Mouse (Mus musculus): ENCODE data around the gene Pard3.

The Pard3 gene

DNA sequence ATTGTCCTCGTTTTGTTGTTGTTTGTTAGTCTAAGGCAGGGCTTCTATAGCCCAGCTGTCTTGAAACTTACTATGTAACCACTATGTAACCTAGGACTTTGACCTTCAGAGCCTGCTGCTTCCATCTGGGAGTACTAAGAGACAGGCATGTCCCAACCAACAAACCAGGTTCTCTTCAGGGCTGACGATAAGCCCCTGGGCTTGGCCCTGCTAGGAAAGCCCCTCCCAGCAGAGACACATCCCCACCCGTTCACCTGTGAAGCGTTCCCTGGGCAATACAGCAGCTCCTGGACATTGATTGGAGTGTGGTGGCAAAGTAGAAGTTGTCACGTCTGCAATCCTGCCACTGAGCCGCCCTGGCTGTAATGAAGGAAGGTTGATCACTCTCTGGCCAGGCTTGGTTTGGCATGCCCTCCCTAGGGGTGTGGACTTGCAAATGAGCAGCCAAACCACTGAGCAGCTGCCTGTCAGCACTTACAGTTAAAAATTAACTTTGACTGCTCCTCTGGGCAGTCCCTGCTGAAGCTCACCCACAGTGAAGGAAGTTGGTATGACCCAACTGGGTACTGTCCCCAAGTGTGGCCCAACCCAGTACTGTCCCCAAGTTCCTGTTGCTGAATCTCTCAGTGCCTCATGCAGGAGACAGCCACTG is 377.3 kb downstream of the Pard3 start:
- peak; percentile 93 to 96 for DNase-seq

DNA sequence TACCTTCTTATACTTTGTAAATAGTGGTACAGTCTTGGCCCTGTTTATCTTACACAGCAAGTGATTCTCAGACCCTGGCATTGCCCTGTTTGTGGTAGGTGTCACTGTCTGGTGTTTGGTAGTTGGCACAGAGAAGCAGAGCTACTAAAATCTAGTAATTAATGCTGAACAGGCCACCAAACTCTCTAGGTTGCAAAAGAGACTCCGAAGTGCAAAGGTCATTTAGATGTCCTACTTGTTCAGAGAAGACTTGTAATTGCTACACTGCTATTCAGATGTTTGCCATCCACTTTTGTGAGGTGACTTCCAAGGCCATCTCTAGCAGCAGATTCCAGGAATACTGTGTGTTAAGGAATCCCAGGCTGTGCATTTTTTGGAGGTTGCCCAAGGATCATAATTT is 383.7 kb downstream of the Pard3 start:
- DNase-seq: peak in 1 of 2 experiments; percentile 47

DNA sequence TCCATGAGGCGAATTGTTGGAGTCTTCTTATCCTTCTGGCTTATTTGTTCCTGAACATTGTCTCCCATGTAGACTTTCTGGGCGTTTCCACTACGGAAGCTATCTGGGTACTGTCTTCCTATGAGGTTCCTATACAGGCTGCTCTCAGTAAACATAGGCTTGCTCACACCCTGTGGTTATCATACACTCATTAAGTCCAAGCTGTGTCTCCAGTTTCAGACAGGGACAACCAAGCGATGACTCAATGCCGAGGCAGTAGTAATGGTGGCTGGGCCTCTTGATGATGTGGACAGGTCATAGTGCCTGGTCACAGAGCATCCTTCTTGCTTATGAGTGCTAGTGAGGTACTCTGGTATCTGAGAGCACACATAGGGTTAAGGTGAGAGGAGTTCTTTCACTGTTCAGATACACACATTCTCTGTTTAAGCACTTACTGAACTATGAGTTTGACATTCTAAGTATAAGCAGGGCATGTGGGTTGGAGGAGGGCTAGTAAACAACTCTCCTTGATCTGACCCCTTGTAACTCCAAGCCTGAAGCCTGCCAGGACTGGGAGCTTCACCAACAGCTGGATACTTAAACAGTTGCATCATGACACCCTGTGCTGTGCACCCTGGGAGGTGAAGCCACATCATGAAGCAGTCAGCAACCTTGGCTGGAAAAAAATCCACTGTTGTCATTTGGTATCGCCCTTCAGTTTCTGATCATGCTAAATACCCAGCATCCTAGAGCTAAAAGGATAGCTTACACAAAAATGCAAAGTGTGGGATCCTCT is 385.6 kb downstream of the Pard3 start:
- DNase-seq: no peak

DNA sequence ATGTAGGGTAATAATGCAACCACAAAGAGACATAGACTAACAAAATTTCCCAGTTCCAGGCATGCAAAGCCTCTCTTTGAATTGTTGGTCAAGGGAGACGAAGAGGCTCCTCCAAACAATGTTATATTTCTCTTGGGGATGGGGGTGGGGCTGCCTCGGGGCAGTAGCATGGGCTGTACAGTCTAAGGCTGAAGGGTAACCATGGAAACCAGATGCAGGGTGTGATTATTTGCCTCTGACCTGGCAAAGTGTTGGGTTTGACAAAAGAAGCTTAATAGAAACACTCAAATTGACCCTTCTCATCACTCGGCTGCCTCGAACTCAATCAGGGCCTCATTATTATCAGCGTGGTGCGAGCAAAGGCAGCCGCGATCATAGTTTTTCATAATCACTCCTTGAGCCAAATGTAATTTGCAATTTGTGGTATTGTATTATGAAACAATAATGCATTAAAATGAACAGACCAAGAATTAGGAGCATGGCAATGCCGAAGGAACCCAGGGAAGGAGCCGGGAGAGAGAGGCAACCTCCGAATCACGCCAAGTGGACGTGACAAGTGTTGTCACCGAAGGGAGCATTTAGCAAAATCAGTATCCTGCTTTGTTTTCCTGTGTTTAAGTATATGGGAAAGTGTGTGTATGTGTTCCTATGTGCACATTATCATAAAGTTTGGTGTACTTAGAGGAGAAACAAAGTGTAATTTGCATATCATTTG is 387.4 kb downstream of the Pard3 start:
- no peak for DNase-seq

DNA sequence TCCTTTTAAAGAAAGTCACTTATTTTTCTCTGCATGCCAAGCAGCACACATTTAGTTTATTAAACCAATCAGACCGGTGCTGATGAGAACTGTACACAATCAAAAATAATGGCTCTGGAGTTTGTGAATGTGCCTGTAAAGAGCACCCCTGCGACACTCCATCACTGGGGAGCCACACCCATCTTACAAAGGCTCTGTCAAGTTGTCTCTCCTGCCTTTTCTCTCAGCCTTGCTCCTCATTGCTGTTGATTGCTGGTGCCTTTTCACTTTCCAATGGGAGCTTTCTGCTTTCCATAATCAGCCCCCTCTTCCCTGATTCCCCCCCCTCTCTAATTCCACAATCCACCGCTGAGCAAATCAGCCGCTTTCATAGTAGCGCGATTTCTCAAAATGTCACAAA is 388.7 kb downstream of the Pard3 start:
- no peak for DNase-seq

DNA sequence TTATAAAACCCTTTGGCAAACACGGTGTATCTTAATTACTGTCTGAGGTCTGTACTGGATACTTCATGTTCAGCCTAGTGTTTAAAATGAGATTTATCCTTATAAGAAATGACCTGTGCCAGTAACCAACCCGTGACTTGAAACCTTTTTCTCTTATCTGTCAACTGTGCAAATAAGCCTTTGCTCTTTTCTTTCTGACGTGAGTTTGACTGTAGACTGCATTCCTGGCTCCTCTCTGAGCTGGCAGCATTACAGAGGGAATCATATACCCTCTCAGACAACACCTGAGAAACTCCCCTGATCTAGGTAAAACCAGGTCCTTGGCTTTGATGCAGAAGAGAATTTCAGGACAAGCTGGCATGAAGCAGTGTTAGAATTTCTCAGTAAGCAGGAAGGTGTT is 394.2 kb downstream of the Pard3 start:
- DNase-seq: no peak

DNA sequence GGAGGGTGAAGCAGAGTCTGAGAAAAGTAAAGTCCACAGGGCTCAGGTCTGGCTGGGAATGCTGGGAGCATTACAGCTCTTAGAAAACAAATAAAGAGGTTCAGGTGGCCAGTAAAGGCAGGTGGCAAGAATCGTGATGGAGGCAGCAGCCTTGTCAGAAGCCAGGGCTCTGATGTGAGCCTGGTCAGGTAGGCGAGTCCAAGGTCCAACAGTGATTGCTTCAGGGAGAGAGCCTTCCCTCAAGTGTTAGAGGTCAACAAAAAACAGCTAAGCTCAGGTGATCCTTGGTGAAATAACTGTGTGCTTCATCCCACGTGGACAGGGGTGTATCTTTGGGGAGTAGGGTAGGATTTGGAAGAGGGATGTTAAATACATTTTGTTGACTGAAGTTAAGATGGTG is 397.5 kb downstream of the Pard3 start:
- DNase-seq: peak; percentile 27 to 30

DNA sequence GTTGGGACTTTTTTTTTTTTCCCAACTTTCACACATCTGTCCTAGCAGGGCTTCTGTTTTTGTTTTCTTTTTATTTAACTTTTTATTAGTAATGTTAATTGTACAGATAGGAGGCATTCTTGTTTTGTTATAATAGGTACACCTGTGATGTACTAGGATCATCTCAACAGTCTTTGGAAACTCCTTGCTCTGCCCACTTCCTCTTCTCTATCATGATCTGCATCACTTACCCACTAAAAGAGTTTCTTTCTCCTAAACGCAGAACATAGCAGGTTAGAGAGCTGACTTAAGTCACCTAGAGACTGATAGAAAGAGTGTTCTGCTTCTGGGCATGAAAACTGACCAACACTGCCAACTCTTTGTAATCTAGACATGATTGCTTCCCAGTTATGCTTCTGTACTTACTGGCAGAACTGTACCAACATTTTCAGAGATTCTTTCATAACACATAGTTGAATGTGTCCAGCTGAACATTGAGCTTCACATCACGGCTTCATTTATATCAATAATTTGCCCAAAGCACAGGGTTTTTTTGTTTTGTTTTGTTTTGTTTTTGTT is 398.8 kb downstream of the Pard3 start:
- no peak for DNase-seq

DNA sequence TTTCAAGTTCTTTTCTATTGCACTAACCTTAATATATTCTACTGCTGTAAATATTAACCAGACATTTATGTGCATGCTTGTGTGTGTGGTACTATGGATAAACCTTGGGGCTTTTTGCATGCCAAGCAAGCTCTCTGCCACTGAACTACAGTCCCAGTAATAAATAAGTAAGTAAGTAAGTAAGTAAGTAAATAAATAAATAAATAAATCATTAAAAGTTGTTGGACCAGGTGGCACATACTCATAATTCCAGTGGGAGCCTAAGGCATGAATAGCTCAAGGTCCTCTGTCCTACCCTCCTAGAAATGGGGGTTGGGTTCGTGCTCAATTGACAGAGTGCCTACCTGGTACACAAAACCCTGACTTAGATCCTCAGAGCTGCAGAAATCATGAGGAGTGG is 400.6 kb downstream of the Pard3 start:
- peak; percentile 19 to 71 for DNase-seq

DNA sequence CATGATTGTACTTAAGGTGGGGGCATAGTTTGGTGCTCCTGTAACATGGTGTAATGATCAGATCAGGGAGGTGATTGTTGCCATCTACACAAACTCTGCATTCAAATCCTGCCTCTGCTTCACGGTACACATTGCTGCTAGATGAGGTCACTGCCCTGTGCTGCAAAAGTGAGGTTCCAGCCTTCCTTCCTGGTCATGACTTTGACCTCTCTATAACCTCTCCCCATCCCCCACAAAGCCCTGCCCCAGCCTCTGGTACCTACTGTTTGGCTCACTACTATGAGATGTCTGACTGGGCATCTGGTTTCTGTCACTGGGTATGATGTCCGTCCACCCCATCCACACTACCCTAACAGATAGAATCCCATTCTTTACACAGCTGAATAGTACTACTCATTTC is 408.5 kb downstream of the Pard3 start:
- DNase-seq: no peak

DNA sequence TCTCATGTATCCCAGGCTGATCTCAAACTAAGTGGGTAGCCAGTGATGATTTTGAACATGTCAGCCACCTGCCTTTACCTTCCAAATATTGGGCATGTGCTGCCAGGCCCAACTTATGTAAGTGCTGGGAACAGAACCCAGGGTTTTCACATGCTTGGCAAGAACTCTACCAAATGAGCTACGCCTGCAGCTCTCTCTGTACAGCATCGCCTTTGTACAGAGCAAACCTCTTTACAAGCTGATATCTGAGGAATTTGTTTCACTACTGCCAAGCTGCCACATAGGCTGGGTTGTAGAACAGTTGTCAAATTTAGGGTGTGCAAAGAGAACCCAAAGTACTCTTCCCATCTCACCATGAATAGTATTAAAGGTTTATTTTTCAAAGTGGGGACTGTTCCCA is 416.3 kb downstream of the Pard3 start:
- no peak for DNase-seq

DNA sequence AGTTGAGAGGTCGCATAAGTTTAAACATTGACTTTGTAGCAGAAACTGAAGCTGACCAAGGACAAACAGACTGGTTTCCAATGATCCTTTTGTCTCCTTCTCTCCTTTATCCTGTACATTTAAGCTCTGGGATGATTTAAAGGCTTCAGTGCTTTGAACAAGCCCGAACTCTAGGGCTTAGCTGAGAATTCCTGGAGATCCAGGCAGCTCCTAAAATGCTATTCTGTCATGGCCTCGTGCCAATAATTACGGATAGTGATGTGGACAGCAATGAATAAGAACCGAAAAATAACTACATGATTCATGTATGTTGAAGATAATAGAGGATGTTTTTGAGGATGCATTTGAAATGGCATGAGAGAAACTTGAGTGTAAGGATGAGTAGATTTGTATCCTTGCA is 421.9 kb downstream of the Pard3 start:
- no peak for DNase-seq

DNA sequence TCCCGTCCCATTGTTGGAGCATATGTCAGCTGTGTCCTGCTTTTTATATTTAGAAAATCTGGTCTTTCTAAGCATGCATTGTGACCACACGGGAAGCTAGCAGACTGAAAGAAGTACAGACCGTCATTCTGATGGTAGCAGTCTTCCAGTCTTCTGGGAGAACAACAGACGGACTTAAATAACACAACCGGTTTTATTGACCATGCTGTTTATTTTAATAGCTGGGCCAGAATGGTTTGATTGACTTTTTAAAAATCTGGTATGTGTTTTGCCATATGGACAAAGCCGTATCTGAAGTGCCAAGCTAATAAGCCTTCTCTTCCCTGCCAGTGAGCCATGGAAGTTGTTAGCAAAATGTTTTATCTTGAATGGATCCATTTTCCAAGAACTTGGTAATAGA is 428.3 kb downstream of the Pard3 start:
- DNase-seq: no peak

DNA sequence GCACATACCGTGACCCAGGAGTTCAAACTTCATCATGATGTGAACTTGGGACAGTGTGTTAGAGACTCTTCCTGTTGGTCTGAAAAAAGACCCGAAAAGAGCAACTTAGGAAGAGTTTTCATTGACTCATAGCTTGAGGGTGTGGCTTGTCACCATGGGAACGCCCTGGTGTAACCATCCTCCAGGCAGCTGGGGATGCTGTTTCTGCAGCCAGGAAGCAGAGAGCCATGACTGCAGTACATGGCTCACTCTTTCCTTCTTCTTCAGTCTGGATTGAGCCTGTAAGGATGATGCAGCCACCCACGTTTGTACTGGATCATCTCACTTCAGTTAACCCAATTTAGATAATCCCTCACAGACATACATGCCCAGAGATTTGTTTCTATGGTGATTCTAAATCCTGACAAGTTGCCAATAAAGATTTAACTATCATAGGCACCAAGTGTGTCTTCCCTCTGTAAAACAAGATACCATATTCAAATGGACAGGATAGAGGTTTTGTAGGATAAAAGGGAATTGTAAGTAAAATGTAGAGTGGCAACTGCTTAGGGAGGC is 431.6 kb downstream of the Pard3 start:
- peak; percentile 27 to 33 for DNase-seq

DNA sequence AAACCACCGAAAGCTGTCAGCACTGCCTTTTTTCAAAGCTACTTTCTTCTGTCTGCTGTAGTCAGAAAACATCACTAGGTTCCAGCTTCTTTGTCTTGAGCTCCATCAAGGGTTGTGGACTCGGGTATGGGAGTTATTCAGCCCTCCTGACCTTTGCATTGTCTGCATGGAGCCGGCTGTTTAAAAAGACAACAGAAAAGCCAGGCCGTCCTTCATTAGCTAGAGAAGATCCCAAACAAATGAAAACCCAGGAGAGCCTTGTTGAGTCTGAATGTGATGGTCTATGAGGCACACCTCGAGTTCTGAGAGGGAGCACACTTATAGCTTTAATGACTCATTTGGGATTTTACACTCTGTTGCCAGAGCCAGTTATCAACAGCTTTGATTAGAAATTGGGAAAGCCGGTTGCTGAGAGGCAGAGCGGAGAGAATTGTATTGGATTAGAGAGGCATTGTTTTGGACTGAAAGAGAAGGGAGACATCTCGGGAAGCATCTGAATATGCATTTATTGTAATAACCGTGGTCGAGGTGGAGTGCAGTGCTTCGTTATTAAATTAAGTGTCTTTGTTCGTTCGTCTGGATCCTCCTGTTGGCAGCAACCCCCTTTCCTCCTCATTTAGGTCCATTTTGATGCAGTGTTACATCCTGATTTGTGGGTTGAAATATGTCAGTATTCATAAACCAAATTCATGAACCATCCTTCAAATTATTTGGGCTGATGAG is 435.5 kb downstream of the Pard3 start:
- no peak for DNase-seq

DNA sequence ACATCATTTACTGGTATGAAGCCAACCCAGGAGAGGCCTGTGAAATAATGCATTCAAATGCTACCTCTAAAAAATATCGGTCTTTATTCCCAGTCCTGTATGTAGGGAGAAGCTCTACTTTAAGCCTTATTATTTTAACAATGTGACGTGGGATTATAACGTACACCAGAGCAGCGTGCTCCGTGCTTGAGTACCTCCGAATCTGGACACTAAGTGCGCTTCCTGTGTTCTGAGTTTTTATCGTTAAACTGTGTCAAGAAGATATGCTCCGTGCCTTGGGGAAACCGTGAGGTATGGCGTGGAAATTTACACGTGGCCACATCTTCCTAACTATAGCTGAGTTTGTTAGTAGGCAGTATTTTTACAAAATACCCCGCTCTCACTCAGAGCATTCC is 436.0 kb downstream of the Pard3 start:
- DNase-seq: no peak

DNA sequence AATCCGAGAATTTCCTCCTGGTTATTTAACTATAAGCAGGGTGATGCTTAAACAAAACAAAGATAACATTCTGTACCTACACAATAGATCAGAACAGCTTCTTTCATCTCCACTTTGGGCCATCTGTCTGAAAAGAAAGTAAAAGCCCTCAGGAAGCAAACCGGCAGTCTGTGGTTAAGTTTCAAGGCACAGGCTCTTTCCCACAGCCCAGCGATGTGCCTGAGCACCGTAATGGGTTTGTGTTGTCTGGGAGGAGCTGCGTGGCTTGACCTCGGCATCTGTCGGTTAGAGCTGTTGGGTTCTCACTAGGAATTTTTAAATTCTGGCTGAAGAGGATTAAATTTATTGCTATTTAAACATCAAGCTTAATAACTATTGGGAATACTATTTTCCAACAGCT is 436.5 kb downstream of the Pard3 start:
- no peak for DNase-seq

DNA sequence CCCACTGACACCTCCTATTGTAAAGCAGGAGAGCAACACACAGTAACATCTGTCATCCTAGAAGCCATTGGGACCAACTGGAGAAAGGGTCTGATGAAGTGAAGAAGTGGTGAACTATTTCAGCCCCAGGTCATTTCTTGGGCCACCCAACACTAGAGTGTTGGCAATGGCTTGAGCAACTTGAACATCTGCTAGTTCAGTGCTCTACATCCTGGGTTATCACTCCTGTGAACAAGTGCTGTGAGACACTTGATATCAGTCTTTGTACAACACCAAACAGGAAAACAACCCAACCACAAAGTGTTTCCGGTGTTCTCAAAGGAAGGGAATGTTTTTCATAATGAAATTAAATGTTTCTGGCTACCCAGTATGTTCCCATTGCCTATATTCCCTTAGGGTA is 438.1 kb downstream of the Pard3 start:
- no peak for DNase-seq

DNA sequence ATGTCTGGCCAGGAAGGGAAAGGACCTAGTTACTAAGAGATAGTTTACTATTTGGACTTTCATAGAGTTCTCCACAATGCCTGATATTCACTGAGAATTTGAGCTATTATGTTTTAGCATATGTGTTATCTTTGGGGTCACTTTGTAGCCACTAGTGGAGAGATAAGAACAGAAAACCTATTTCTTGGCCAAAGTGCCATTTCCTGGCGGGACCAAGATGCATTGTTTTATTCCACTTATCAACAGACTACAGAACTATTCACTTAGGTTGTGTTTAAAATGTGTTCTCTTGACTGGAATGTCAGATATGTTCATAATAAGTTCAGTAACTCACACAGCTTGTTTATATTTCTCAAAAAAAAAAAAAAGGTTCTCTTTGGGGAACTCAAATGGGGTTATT is 441.6 kb downstream of the Pard3 start:
- DNase-seq: no peak

DNA sequence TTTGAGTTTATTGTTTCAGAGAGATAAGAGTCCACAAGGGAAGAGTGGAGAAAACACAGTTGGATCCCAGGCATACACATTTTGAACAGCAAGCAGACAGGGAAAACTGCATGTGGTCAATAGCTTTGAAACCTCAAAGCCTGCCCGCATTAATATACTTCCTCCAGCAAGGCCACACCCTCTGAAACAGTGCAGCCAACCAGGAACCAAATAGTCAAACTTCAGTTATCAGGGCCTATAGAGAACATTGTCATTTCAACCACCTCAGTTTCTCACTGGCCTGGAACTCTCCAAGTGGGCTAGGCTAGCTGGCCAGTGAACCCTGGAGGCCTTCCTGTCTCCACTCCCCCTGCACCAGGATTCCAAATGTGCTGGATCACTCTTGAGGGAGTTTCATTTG is 442.6 kb downstream of the Pard3 start:
- no peak for DNase-seq

DNA sequence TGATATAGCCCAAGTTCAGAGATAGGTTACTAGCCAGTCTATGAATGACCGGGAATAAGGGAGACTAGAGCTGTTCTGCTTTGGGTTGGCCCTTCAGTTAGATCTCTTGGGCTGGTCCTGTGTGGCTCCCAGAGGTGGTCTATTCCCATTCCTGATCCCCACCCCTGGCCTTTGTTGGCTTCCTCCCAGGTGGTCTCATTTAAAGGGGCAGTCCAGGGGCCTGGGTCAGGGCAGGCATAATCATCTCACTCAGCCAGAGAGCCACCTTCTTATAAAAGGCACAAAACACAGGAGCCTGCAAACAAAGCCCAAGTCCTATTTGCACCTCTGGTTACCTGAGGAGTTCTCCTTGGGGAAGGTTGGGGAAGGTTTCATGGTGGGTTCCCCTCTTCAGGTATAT is 447.6 kb downstream of the Pard3 start:
- DNase-seq: no peak

DNA sequence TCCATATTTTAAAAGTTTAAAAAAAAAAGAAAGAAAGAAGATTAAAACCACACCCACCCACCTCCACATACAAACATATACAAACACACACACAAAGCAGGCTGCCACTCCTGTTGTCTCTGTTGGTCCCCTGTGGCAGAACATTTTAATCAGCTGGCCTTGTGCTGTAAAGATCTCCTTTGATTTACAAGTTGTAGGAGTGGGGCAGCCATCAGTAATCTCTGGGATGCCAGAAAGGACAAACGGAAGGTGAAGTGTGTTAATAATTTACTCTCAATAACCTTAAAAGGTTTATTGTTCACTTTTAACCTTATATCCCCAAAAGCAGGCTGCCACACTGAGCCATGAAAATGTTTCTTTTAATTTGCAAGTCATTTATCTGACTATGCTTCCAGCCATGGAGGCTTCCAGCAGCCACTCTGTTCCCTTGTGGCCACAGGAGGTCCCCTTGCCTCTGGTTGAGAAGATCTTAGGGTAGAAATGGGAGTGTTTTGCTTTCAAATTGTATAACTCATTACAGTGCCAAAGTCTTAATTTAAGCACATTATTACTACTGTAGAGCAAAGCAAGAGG is 448.4 kb downstream of the Pard3 start:
- peak; percentile 33 to 51 for DNase-seq

All from kidney, adult 8-10 months (tissue).